Mouse (Mus musculus) heart, postnatal 25 days (tissue): ENCODE results near the gene Ripor2. TPM values are rescaled to one million over a fixed set of nuclear protein-coding genes. Genes with fewer than 3 reads are reported as not detected.
A peak's percentile ranks its signal among the peaks of the same experiment; 100 is the strongest.

Source experiments
- DNase-seq: peaks from one replicate; pipeline ENCODE4 v3.0.0; 2022; ENCODE audit warnings: low spot score
- intact Hi-C: fragments of 180-260 bp; cut with DNase I; formaldehyde crosslinking; loops from one replicate; pipeline ENCODE4 v1.15.1; 2025
- total RNA-seq, 2 experiments: library from RNA; stranded (reverse); gene quantifications; 2 replicates each; pipeline ENCODE4 v1.2.3; 2021

Ripor2 gene
- total RNA-seq = 1 to 10 TPM; 5.3 to 7.2 TPM

- intact Hi-C loops = no loop called here
- DNase-seq = no peak
These were observed at the start of gene Ripor2 for GRCm38 (mm10) chr13:24581833-24582232. Gene Ripor2, plus strand, starts transcription at chr13:24582189.

DNA sequence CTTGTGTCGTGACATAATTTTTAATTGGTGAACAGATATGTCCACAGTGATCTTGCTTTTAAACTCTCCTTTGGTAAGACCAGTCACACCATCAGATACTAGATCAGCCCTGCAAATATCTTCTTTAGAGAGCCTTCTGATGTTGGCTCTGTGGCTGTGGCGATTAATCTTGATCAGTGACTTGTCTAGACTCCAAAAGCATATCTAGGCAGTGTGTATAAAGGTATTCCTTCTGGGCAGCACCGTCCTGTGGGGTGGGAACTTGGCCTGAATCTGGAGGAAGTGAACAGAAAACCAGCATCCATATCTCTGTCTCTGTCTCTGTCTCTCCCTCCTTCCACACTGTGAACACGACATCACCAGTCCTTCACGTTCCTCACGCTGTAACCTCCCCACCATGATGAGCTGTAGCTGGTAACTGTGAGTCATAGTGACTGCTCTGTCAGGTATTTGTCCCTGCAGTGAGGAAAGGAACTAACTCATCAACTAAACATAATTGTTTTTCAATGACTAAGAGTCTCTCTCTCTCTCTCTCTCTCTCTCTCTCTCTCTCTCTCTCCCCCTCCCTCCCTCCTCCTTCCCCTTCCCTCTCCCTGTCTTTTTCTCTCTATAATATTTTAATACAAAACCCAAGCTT is 45.3 kb upstream of the Ripor2 start:
- intact Hi-C loops = loop anchor here (5.0 kb wide), 1 partner anchor 71 kb away; no protein-coding TSS in a partner anchor
- no peak for DNase-seq

DNA sequence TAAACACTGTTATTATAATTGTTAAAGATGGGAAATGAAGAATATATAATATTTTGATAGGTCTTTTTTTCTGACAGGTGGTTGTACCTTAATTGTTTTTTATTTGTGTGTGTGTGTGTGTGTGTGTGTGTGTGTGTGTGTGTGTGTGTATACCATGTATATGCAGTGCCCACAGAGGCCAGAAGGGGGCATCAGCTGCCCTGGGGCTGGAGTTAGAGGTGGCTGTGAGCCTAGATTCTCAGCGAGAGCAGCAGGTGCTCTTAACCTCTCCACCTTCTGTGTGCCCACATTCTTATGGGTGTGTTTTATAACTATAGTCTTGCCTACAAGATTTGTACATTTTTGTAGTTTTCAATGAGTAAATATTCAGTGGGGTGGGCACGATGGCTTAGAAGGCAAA is 44.0 kb upstream of the Ripor2 start:
- no peak for DNase-seq
- intact Hi-C loops = loop anchor here (5.0 kb wide), 1 partner anchor 69 kb away; no protein-coding TSS in a partner anchor

DNA sequence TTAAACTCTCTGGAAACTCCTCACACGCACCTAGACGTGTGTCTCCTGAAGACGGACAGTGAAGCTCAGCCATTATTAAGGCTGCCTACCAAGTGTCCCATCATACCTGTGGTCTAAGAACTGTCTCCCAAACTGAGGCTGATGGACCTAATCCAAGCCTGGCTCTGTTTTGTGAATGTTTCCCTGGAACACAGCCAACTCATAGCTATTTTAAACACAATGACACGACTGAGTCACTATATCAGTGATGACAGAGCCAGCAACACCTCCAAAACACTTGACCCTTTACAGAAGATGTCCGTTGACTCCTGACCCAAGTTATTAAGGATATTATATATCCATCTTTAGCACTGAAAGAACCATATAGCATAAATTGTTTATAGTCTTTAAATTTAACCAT is 43.0 kb upstream of the Ripor2 start:
- intact Hi-C loops = loop anchor here (5.0 kb wide), 1 partner anchor 68 kb away; no protein-coding TSS in a partner anchor
- DNase-seq = no peak

DNA sequence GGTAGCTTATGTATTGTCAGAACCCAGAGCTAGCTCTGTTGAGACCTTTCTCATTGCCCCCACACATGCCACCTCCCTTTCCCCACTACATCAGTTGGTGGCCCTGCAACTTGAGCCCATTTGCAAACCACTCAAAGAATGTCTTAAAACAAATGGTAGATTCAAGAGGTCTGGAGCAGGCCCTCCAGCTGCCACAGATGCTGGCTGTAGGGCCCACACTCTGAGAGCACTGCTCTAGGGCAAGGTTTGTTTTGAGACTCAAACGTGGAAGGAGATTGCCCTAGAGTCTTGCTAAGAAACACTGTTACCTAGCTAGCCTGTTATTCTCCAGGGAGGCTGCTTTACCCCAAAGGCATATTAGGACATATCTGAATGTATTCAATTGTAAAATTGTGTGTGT is 36.3 kb upstream of the Ripor2 start:
- DNase-seq = no peak
- intact Hi-C loops = no loop called here

DNA sequence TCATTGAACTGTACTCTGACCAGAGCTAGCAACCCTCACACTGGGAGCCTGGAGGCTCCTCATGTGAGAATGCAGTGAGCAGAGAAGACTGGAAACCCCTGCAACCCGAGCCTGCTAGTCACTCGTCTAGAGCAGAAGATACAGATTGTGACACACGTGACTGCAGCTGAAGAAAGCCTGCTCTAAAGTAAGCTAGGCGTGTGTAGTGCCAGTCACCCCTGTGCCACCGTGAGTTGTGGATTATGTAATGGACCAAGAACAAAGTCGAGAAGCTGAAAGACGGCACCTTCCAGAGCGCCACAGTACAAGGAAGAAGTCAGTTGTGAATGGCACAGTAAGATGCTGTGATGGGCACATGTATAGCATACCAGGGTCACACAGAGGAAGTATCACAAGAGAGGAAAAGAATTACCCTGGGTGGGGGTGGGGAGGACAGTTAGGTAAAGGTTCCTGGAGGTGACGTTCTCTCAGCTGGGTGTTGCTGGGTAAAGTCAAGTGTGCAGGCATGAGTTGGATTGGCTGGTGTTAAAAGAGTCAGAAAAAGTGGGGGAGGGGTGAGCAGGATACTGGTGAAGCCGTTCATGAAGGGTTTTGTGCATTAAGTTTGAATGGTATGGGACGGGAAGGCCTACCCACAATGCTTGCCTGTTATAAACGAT is 35.1 kb upstream of the Ripor2 start:
- intact Hi-C loops = no loop called here
- DNase-seq = no peak

- intact Hi-C loops = no loop called here
- DNase-seq = no peak
These were observed 33.1 kb upstream of the Ripor2 start for GRCm38 (mm10) chr13:24548911-24549310.

GRCm38 (mm10) chr13:24551100-24551931 is 30.7 kb upstream of the Ripor2 start:
- no peak for DNase-seq
- intact Hi-C loops = no loop called here

- intact Hi-C loops = no loop called here
- DNase-seq = no peak
These were observed 29.9 kb upstream of the Ripor2 start for GRCm38 (mm10) chr13:24552039-24552438.

- intact Hi-C loops = loop anchor here (5.0 kb wide), 1 partner anchor 56 kb away; no protein-coding TSS in a partner anchor
- no peak for DNase-seq
These were observed 20.6 kb upstream of the Ripor2 start for GRCm38 (mm10) chr13:24561391-24561790.

GRCm38 (mm10) chr13:24564706-24565105 is 17.3 kb upstream of the Ripor2 start:
- DNase-seq = no peak
- intact Hi-C loops = loop anchor here (5.0 kb wide), 1 partner anchor 53 kb away; no protein-coding TSS in a partner anchor

- intact Hi-C loops = no loop called here
- peak; percentile 10 for DNase-seq
These were observed 16.6 kb upstream of the Ripor2 start for GRCm38 (mm10) chr13:24565230-24565949.

DNA sequence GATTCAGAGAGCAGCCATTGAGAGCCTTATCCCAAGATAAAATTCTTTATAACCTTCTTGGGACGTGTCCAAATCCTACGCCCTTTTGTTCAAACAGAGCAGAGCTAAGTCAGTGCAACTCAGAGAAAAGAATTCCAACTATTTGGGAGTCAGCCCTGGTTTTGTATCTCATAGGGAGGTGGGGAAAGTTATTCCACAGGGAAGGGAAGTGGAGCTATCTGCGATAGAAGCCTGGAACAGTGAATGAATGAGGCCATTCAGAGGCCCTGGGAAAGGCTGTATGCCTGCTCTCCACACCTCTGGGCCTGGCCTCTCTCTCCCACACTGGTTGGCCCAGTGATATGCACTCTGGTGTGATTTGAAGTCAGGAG is 16.1 kb upstream of the Ripor2 start:
- intact Hi-C loops = no loop called here
- DNase-seq = peak; percentile 45

DNA sequence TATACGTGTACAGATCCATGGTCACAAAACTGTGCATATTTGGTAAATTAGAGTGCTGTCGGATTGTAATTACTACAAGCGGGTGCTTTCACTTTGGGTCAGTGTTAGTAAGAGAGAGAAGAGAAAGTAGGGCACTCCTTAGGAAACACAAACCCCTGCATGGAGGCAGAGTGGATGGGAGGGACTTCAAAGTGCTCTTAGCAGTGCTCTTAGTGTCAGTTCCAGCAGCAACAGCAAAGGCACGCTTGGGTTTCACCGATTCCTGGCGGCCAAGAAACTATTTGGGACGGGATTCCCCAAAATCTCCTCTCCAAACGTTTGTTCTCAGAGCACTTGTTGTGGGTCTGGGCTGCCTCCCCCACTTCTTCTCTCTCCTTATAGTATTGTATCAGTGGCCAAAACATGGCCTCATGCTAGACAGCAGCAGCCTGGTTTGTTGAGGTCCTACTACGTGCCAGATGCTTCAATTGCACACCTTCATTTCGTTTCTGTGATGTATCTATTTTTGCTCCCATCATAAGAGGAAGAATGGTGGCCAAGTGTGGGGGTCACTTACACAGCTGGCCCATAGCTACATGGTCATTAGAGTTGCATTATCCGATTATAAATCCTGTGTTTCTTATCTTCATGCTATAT is 14.7 kb upstream of the Ripor2 start:
- no peak for DNase-seq
- intact Hi-C loops = no loop called here

DNA sequence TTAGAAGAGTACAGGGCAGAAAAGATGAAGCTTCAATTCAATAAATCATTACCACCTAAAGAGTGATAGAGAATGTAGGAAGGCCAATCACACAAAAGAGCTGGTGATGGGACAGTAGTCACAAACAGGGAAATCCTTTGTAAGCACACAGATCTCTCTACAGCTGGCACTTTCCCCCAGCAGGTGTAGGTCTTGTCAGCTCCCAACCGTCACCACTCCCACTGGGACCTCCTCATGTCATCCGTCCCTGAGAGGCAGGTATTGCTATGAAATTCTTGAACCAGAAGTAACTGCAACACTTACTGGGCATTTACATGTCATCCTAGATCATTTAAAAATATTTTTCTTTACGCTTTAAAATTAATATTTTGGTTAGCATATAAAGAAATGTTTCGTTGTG is 12.9 kb upstream of the Ripor2 start:
- intact Hi-C loops = no loop called here
- DNase-seq = no peak

GRCm38 (mm10) chr13:24570716-24571115 is 11.3 kb upstream of the Ripor2 start:
- intact Hi-C loops = no loop called here
- no peak for DNase-seq

- intact Hi-C loops = no loop called here
- no peak for DNase-seq
These were observed 10.1 kb upstream of the Ripor2 start for GRCm38 (mm10) chr13:24571906-24572305.

GRCm38 (mm10) chr13:24575126-24575525 is 6.9 kb upstream of the Ripor2 start:
- no peak for DNase-seq
- intact Hi-C loops = no loop called here

DNA sequence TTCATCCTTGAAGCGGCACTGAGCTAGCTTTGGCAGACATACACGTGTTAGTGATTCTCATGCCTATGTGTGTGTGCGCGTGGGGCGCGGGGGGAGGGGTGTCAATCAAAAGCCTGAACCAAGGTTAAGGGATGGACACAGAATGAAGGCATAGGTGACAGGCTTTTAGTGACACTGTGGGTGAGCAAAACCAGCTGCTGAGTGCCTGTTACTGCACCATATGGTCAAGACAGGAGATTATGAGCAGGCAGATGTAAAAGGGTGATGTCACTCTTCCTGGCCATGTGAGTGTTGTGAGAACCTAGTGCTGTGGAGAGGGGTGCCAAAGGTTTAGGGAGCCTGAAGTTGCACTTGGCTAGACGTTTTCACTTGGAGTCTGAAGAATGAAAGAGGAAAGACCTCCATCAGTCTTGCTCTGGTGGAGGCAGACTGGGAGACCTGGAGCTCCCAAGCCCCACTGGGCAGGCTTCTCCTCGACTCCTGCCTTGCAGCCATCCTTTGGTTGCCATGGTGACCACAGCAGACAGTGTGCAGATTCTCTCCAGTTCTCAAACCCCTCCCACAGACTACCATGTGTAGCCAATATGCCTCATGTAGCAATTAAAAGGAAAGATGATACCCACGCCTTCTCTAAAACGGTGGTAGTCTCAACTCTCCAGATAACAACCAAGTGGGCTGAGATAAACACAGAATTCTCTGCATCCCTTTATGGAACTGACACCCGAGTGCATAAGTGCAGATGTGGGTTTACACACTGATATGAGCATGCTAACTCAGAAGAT is 5.5 kb upstream of the Ripor2 start:
- intact Hi-C loops = no loop called here
- no peak for DNase-seq
